Mouse (Mus musculus): ENCODE results near the gene Zbtb20.

The Zbtb20 gene

DNA sequence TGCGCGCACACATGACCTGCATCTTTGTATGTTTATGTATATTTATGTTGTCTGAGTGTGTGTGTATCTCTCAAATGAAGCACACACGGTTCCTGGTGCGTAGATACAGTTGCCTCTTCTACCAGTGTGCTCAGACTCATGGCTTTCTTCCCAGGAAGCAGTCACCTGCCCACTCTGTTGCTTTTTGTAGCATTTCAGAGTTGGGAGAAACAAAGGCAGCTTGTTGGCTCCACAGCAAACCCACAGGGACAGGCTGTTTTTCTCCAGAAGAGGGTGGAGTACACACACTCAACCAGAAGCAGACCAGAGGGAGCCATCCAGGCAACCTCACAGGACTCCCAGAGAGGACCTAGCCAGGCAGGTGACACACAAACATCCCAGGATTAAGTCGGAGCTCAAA, 750.3 kb downstream of the Zbtb20 start:
- no peak for TF ChIP-seq GATA4 (IDR thresholded peaks at IDR 0.05; ENCODE audit: insufficient replicate concordance, low read length)

DNA sequence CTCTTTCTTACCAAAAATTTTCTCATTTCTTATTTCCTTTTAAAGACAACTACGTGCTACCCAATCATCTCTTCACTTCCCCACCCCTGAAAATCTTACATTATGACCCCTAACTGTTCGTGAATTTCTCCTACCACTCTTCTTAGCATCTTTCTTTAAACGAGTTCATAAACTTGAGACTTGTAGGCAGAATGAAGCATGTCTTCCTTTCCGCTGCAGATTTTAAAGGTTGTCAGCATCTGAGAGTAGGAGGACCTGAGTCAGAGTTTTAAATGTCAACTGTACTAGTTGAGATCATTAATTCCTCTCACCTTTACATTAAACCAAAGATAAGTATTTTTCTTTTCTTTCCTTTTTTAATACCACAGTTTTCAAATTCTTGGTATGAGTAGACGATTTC, 753.0 kb downstream of the Zbtb20 start:
- no peak for TF ChIP-seq GATA4 (IDR thresholded peaks at IDR 0.05; ENCODE audit: insufficient replicate concordance, low read length)

DNA sequence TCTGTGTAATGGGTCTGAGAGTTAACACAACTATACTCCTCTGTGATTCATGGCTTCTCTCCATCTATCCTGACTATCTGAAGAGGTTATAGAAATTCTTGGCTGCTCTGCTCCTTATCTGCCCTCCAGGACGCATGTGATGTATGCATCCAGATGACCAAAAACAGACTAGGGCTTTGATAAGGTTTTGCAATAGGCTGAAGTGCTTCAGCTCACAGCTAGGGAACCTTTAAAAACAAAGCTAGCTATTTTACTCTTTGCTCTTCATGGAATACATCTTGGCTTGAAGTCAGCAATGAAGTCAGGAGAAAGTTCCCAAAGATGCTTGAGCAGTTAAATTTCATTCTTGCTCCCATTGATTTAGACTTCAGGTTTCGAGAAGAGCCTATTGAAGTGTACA, 756.1 kb downstream of the Zbtb20 start:
- TF ChIP-seq GATA4 (IDR thresholded peaks at IDR 0.05; ENCODE audit: insufficient replicate concordance, low read length): no peak

DNA sequence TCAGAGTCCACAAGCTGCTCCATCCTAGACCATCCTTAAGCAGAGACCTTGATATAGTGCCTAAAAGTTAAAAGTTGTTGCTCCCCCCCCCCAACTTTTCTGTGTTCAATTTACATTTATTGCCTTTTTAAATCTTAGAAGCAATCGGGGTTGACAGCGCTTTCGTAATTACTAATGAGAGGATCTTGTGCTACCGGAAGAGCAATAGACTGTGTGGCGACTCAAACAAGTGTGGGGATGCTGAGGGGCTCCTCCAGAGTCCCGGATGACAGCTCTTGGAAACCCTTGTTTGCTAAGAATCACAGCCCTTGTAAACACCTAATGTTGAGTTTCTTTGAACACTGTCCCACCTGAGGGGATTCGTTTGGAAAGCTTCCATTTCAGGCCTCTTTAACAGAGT, 758.4 kb downstream of the Zbtb20 start:
- no peak for TF ChIP-seq GATA4 (IDR thresholded peaks at IDR 0.05; ENCODE audit: insufficient replicate concordance, low read length)

DNA sequence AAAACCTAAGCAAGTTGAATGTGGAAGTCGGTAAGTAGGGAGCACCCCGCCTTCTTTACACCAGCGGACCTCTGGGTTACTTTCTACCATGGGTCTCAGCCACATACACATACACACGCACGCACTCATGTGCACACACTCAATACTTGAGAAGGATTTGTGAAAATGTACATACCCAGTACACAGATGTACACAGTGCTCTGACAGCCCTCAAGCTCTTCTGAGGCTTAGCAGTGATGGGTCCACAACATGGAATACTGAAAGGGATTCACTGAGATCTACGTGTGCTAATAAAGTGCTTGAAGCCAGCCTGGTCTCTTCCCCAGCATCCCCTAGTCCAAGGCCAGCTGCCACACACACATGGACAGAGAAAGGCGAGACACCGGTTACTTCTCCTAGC, 761.6 kb downstream of the Zbtb20 start:
- TF ChIP-seq GATA4 (IDR thresholded peaks at IDR 0.05; ENCODE audit: insufficient replicate concordance, low read length): no peak

DNA sequence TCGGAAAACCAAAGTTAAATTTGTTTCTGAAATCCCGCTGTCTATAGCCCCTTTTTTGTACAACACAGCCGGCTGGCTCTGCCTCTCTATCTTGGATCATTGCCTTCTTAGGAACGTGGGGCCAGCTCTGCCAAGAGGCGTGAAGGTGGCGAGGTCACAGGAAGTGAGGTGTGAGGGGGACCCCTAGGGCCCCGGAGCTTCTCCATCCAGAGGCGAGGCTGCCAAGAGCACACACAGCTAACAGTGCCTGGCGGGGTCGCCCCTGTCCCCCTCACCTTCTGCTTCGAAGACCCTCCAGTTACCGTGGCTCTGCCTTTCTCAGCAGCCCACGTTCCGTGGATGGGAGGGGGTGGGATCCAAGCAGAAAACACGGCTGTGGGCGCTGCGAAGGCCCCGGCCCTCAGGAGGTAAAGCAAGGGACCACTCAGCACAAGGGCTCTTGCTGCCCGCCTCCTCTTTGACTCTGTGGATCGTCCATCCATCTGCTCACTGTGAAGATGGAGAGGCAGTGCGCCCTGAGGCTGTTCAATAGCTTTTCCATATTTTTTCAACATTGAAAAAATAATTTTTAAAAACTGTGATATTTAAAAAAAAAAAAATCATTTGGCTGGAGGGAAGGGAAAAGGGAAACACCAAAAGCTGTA, 762.8 kb downstream of the Zbtb20 start:
- TF ChIP-seq GATA4 (IDR thresholded peaks at IDR 0.05; ENCODE audit: insufficient replicate concordance, low read length): no peak

DNA sequence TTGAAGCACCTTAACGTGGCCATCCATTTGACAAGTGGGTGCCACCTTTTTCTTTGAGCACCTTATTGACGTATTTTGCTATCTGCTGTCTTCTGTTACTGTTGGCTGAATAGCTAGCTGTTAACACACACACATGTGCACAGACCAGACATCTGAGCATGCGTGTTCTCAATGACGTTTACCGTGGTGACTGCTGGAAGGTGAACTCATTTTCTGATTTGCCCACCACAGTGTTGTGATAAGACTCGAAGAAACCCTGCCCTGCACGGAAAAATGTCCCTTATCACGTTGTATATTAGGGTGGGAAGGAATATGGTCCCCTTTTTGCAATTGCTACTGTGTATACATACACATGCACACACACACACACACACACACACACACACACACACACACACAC, 765.5 kb downstream of the Zbtb20 start:
- TF ChIP-seq GATA4 (IDR thresholded peaks at IDR 0.05; ENCODE audit: insufficient replicate concordance, low read length): no peak

DNA sequence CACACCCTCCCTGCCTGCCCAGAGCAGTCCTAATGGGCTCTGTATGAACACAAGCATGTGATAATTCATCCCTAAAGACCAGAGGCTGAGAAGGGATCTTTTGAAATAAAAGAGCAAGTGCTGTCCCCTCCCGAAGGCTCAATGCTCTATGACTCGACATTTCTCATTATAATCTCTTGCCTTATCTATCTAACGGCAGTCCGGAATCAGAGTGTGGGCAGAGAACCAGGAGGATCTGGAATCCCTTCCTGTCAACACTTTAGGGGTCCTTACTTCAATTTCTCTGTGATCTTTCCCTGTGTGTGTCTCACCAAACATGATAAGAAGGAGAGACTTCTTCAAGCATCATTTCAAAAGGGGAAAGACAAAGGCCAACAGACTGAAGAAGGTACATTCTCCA, 770.2 kb downstream of the Zbtb20 start:
- TF ChIP-seq GATA4 (IDR thresholded peaks at IDR 0.05; ENCODE audit: insufficient replicate concordance, low read length): no peak

DNA sequence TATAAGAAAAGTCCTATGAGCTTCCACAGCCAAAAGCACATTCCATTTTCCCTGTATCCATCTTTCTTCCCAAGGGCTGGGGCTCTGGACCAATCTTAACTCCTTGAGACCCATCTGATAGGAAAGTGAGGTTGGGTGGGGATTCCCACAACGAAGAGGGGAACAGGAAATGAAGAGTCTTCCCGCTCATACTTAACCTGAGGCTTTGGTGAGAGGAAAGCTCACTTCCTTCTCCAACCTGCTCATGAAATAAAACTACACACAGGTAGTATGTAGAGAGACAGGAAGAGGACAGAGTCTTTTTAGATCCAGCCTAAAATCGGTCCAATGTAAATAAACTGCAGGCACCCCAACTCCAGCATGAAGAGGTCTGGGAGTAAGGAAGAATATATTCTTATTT, 771.3 kb downstream of the Zbtb20 start:
- TF ChIP-seq GATA4 (IDR thresholded peaks at IDR 0.05; ENCODE audit: insufficient replicate concordance, low read length): no peak

DNA sequence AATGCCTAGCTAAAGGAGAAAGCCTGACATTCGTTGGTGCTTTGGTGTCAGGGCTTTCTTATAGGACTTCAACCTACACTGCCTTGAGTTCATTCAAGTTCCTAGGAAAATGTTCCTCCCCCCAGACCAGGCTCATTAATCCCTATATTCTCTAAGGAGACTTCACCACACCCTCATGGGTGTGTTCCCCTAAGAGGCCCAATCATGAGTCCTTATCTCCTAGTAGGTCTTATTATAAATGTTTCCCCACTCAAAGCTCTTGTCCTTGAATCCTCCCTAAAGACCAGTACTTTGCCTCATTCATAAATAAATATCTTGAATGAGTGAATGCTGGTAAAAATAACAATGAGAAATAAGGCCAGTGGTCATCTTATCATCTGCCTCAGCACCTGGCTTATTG, 772.0 kb downstream of the Zbtb20 start:
- no peak for TF ChIP-seq GATA4 (IDR thresholded peaks at IDR 0.05; ENCODE audit: insufficient replicate concordance, low read length)

DNA sequence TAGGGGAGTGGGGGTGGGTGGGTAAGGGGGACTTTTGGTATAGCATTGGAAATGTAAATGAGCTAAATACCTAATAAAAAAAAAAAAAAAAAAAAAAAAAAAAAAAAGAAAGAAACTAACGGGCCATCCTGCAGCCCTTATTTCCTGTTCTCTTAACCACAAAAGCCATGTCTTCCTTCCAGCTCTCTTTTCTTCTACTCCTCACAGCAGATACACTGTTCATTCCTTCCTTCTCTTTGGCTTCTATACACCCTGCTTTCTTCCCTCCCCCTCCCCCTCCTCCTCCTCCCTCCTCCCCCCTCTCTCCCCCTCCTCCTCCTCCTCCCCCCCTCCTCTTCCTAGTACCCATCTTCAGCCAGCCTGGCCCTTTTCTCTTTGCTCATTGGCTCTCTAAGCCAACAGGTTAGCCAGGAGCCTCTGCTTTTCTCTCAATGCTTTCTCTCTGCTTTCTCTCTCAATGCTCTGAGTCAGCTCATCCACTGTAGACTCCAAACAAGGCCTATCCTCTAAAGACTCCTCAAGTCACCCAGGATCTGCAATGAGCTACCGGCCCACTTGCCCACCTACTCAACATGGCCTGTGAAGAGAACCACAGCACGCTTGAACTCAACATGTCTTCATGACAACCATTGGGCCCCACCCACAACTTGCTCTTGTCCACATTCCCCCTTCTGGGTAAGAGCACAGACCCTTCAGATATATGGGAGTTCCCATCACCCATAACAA, 774.8 kb downstream of the Zbtb20 start:
- TF ChIP-seq GATA4 (IDR thresholded peaks at IDR 0.05; ENCODE audit: insufficient replicate concordance, low read length): no peak

DNA sequence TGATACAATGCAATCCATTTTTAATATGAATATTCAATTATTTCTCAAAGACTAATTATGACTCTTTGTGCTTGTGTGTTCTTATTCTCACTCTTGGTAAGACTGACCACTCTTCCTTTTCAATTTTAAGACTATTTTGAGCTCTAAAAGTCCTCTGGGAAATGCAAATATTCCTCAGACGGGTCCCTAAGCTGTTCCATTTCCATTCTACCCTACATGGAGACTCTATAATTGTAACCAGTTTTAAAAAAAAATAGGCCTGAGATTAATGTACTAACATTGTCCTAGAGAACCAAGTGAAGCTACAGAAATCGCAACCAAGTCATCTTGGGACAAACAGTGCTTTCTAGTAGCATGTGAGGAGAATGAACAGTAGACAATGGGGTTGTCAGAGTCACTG, 777.6 kb downstream of the Zbtb20 start:
- no peak for TF ChIP-seq GATA4 (IDR thresholded peaks at IDR 0.05; ENCODE audit: insufficient replicate concordance, low read length)

DNA sequence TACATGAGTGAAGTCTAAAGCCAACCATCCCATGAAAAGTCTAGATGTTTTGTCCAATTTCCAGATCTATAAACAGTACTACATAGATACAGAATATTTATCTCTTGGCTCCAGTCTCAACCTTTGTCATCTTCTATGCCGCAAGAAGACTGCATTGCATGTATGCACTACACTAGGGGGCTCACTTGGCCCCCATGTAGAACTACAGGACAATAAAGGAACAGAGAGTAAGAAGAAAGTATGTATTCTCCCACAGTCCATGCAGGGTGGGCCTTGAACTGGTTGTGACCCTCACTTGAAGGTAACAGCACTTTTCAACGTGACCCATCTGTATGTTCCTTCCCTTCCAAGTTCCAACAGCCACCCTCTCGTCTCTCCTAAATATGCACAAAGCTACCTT, 778.6 kb downstream of the Zbtb20 start:
- TF ChIP-seq GATA4 (IDR thresholded peaks at IDR 0.05; ENCODE audit: insufficient replicate concordance, low read length): no peak

DNA sequence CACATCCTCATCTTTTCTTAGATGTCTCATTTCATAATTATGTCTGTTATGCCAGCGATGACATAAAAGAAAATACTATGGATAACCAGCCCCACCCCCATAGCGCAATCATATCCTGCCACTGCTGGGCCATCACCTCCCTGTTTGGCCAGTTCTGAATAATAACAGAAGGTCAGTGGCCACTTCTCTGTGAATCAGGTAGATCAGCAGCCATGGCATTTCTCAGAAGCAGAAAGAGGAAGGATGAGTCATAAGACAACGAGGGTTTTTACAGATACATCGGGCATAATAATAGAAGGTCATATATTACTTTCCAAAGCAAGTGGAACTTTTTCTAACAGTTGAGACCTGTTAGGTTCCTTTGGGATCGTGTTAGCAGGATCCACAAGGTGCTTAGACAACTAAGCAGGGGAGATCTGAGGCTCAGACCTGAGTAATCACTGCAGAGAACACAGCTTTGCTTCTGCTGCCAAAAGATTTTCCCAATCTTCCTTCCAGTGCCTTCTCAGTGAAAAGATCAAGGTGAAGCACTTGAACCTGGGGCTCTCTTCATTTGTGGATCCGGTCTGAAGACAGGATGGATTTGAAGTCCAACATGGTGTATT, 779.6 kb downstream of the Zbtb20 start:
- TF ChIP-seq GATA4 (IDR thresholded peaks at IDR 0.05; ENCODE audit: insufficient replicate concordance, low read length): no peak

DNA sequence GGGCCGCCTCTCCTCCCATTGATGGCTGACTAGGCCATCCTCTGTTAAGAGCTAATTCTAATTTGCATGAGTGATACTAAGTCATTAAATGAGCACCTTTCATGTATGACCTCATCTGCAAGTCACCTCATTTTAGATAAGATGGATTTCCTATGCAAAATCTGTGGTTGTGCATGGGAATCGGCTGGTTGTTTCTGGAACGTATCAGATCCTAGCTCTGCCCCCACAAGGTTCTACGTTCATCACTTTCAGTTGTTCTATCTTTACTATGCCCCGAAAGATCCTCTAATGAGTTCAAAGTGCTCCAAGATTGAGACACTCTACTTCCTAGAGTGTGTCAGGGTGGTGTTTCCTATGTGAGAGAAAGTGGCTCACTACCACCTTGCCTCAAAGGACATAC, 785.9 kb downstream of the Zbtb20 start:
- no peak for TF ChIP-seq GATA4 (IDR thresholded peaks at IDR 0.05; ENCODE audit: insufficient replicate concordance, low read length)

Measured in liver, adult (tissue).